Mouse (Mus musculus): ENCODE results near the gene Nek3. TPM values are rescaled to one million over a fixed set of nuclear protein-coding genes. Genes with fewer than 3 reads are reported as not detected.

Gene Nek3
- polyA plus RNA-seq (2016; fragmentation: Nextera tagmentation; extraction: Ambion mirVana), result 7.1 TPM in 2 replicates

DNA sequence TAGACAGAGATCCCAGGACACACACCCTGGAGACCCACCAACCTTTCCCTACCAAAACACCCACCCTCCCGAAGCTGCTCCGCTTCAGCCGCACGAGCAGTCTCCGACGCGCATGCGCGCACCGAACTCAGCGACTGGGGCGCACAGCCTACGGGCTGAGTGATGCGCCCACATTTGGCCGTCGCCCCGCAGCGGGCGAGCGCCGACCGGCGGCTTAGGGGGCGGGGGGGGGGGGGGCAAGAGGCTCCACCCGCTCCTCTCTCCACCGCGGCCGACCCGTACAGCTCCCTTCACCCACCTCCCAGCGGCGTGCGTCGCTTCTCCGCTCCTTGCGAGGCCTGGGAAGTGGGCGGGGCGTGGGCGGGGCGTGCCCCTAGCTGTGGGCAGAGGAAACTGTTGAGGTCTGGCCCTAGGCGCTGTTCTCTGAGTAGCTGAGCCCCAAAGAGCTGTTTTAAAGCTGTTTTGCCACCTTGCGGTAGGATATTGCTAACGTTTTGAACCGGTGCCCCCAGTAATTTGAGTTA is at the start of gene Nek3:
Nek3 (minus strand) TSS at position 356 of the 524 bp plus-strand sequence.
- H3K27ac ChIP-seq, result peak within 1 kb of the TSS; percentile 89
- peak; percentile 97 for DNase-seq (ENCODE audit: low spot score)
- H3K27me3 ChIP-seq (ENCODE audit: low read depth, poor library complexity, severe bottlenecking), result no peaks in the 10 kb centered on the region
- H3K9me3 ChIP-seq (replicated peaks), result no peaks in the 10 kb centered on the region
- peaks cover 14% of the 10 kb centered on the region for H3K4me1 ChIP-seq
- WGBS, result 0% methylated on average over 40 of the region's 43 CpGs
- peak within 1 kb of the TSS; percentile 65 for H3K4me3 ChIP-seq
- H3K36me3 ChIP-seq, result peaks cover 40% of the 10 kb centered on the region

- H3K27ac ChIP-seq, result no peak overlapping the region
- H3K27me3 ChIP-seq (ENCODE audit: low read depth, poor library complexity, severe bottlenecking), result no peaks in the 10 kb centered on the region
- H3K36me3 ChIP-seq, result peaks cover 84% of the 10 kb centered on the region
- DNase-seq (ENCODE audit: low spot score), result no peak
- H3K4me3 ChIP-seq, result no peak overlapping the region
- H3K4me1 ChIP-seq, result no peaks in the 10 kb centered on the region
- 97% methylated on average over 10 of the region's 10 CpGs for WGBS
- no peaks in the 10 kb centered on the region for H3K9me3 ChIP-seq (replicated peaks)
These were observed 48.6 kb upstream of the Nek3 start for GRCm38 (mm10) chr8:22214826-22215225.

- WGBS, result 59% methylated on average over 5 of the region's 5 CpGs
- H3K36me3 ChIP-seq, result peaks cover 58% of the 10 kb centered on the region
These were observed 42.8 kb upstream of the Nek3 start for GRCm38 (mm10) chr8:22209012-22209411.

DNA sequence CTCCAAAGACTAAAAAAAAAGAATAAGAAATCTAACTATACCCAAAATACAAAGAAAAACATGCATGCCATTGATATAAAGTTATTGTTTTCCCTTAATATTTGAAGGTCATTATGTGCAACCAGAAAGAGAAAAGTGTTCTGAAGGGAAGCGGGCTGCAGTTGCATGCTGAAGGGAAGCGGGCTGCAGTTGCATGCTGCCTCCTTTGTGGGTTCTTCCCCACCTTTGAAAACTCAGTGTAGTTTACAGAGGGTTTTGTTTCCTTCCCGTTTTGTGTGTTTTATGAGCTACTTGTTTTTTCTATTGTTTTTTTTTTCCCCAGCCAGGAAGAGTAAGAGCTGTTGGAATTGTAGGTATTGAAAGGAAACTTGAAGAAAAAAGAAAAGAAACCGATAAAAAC is 41.3 kb upstream of the Nek3 start:
- H3K4me1 ChIP-seq, result no peaks in the 10 kb centered on the region
- WGBS, result 82% methylated on average over 4 of the region's 4 CpGs
- H3K36me3 ChIP-seq, result peaks cover 54% of the 10 kb centered on the region

More at GRCm38 (mm10) chr8:22209012-22209411, 42.8 kb upstream of the Nek3 start:
- no peaks in the 10 kb centered on the region for H3K9me3 ChIP-seq (replicated peaks)
- H3K27me3 ChIP-seq (ENCODE audit: low read depth, poor library complexity, severe bottlenecking), result no peaks in the 10 kb centered on the region
- H3K4me3 ChIP-seq, result no peak overlapping the region
- H3K27ac ChIP-seq, result no peak overlapping the region
- DNase-seq (ENCODE audit: low spot score), result no peak
- no peaks in the 10 kb centered on the region for H3K4me1 ChIP-seq

DNA sequence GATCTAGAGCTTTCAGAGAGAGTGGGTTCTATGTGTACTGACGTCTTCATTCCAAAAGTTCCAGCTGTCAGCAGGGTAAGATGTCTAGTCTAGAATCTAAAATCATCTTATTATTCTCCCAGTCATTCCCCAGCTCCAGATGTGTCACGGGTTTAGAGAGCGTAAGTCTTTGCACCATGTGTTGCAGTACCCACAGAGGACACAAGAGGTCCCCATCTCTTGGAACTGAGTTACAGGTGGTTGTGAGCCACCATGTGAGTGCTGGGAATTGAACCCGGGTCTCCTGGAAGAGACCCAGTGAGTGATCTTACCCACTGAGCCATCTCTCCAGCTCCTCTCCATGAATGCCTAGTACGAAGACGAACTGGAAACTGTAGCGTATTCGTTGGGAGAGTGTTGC is 33.2 kb upstream of the Nek3 start:
- H3K27ac ChIP-seq, result no peak overlapping the region
- H3K36me3 ChIP-seq, result peaks cover 40% of the 10 kb centered on the region
- H3K27me3 ChIP-seq (ENCODE audit: low read depth, poor library complexity, severe bottlenecking), result no peaks in the 10 kb centered on the region
- H3K4me1 ChIP-seq, result peaks cover 2% of the 10 kb centered on the region; the same call in 1 of the 2 replicates
- no peak overlapping the region for H3K4me3 ChIP-seq
- H3K9me3 ChIP-seq (replicated peaks), result no peaks in the 10 kb centered on the region
- no peak for DNase-seq (ENCODE audit: low spot score)
- WGBS, result 96% methylated on average over 8 of the region's 8 CpGs

More for the DNA sequence above, 41.3 kb upstream of the Nek3 start:
- H3K27me3 ChIP-seq (ENCODE audit: low read depth, poor library complexity, severe bottlenecking), result no peaks in the 10 kb centered on the region
- no peaks in the 10 kb centered on the region for H3K9me3 ChIP-seq (replicated peaks)
- H3K4me3 ChIP-seq, result no peak overlapping the region
- no peak overlapping the region for H3K27ac ChIP-seq
- no peak for DNase-seq (ENCODE audit: low spot score)

DNA sequence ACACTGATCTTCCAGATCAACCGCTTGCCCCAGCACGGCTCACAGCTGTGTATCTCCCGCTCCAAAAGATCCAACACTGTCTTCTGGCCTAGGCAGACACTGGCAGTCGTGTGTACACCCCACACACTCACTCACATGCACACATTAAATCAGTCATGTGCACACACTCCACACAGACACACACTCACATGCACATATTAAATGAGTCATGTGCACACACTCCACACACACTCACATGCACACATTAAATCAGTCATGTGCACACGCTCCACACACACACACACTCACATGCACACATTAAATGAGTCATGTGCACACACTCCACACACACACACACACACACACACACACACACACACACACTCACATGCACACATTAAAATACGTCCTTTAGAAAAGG is 31.7 kb upstream of the Nek3 start:
- 92% methylated on average over 6 of the region's 6 CpGs for WGBS
- no peaks in the 10 kb centered on the region for H3K27me3 ChIP-seq (ENCODE audit: low read depth, poor library complexity, severe bottlenecking)

DNA sequence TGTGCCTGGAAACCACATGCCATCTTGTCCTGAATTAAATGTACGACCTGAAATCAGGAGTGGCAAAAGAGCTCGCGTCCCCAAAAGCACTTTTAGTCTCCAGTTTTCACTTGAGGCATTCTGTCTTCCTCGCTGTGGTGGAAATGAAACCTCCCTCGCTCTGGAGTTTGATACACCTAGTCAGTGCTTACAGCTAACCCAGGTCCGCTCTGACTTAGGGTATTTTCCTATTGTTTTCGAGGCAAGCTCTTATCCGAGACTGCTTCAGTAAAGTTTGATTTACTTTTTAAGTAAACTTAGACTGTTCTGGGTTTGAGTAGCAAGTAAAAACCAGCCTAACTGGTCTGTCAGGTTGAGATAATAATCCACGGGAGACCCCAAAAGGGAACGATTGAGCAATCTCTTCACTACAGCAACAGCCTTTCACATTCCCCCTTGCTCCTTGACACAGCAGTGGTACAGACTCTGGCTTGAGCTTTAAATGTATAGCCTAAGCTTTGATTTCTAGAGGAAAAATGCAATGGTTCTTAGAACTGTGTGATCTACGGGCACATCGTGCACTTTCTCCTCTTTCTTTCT is 27.3 kb upstream of the Nek3 start:
- peak overlapping the region; percentile 98 for H3K27ac ChIP-seq
- WGBS, result 15% methylated on average over 12 of the region's 12 CpGs
- H3K36me3 ChIP-seq, result 0 out of 2 replicates have a peak, but pooled peaks cover 5% of the 10 kb centered on the region
- no peaks in the 10 kb centered on the region for H3K9me3 ChIP-seq (replicated peaks)
- H3K4me1 ChIP-seq, result peaks cover 12% of the 10 kb centered on the region
- H3K27me3 ChIP-seq (ENCODE audit: low read depth, poor library complexity, severe bottlenecking), result no peaks in the 10 kb centered on the region
- DNase-seq (ENCODE audit: low spot score), result no peak
- H3K4me3 ChIP-seq, result peak overlapping the region; percentile 84

More for the DNA sequence above, 31.7 kb upstream of the Nek3 start:
- H3K4me3 ChIP-seq, result no peak overlapping the region
- DNase-seq (ENCODE audit: low spot score), result no peak
- H3K36me3 ChIP-seq, result peaks cover 37% of the 10 kb centered on the region
- H3K4me1 ChIP-seq, result peaks cover 12% of the 10 kb centered on the region
- H3K27ac ChIP-seq, result no peak overlapping the region
- no peaks in the 10 kb centered on the region for H3K9me3 ChIP-seq (replicated peaks)

- under 1% methylated on average over 70 of the region's 73 CpGs for WGBS
- no peaks in the 10 kb centered on the region for H3K9me3 ChIP-seq (replicated peaks)
- DNase-seq (ENCODE audit: low spot score), result peak; percentile 94
These were observed 26.6 kb upstream of the Nek3 start, which contains the start of gene Vps36 for GRCm38 (mm10) chr8:22192660-22193431. TSS of gene Vps36 (plus strand) at chr8:22192809.

GRCm38 (mm10) chr8:22185431-22186397 is 19.5 kb upstream of the Nek3 start, which contains the start of gene Ckap2:
TSS of gene Ckap2 (minus strand) at chr8:22185819.
- H3K36me3 ChIP-seq, result no peaks in the 10 kb centered on the region
- WGBS, result 4% methylated on average over 63 of the region's 63 CpGs
- H3K27me3 ChIP-seq (ENCODE audit: low read depth, poor library complexity, severe bottlenecking), result no peaks in the 10 kb centered on the region
- H3K4me1 ChIP-seq, result peaks cover 14% of the 10 kb centered on the region
- H3K9me3 ChIP-seq (replicated peaks), result no peaks in the 10 kb centered on the region
- H3K4me3 ChIP-seq, result peak within 1 kb of the TSS; percentile 83
- H3K27ac ChIP-seq, result peak within 1 kb of the TSS; percentile 97
- peak; percentile 96 for DNase-seq (ENCODE audit: low spot score)

More at GRCm38 (mm10) chr8:22192660-22193431, 26.6 kb upstream of the Nek3 start, which contains the start of gene Vps36:
- peak within 1 kb of the TSS; percentile 84 for H3K4me3 ChIP-seq
- peak within 1 kb of the TSS; percentile 98 for H3K27ac ChIP-seq
- H3K27me3 ChIP-seq (ENCODE audit: low read depth, poor library complexity, severe bottlenecking), result no peaks in the 10 kb centered on the region
- H3K36me3 ChIP-seq, result 0 out of 2 replicates have a peak, but pooled peaks cover 4% of the 10 kb centered on the region
- H3K4me1 ChIP-seq, result peaks cover 12% of the 10 kb centered on the region

- Histone ChIP-seq H3K36me3 (peaks cover 4% of the 10 kb centered on the region; the same call in 1 of the 2 replicates), H3K4me1 (peaks cover 14% of the 10 kb centered on the region), H3K9me3 (replicated peaks) (no peaks in the 10 kb centered on the region), H3K27me3 (ENCODE audit: low read depth, poor library complexity, severe bottlenecking) (no peaks in the 10 kb centered on the region), H3K27ac (peak overlapping the region; percentile 97), H3K4me3 (peak overlapping the region; percentile 83)
- DNase-seq (ENCODE audit: low spot score), result no peak
- 0% methylated on average over 3 of the region's 3 CpGs for WGBS
These were observed 18.6 kb upstream of the Nek3 start for GRCm38 (mm10) chr8:22184884-22185283.

DNA sequence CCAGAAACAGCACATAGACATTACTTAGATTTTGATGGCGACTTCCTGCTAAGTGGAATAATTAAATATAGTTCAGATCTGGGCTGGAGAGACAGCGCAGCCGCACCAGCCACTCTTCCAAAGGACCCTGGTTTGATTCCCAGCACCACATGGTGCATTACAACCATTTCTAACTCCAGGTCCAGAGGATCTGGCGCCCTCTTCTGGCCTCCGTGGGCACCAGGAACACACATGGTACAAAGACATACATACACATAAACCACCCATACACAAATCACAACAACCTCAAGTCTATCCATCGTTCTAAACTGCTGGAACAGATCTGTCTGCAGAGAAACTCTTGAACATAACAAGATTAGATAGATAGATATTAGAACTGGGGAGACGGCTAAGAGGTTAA is 9.7 kb upstream of the Nek3 start:
- Histone ChIP-seq H3K27me3 (ENCODE audit: low read depth, poor library complexity, severe bottlenecking) (no peaks in the 10 kb centered on the region), H3K27ac (no peak overlapping the region), H3K4me3 (no peak overlapping the region), H3K36me3 (peaks cover 72% of the 10 kb centered on the region), H3K9me3 (replicated peaks) (no peaks in the 10 kb centered on the region), H3K4me1 (no peaks in the 10 kb centered on the region)
- WGBS, result 99% methylated on average over 7 of the region's 7 CpGs
- DNase-seq (ENCODE audit: low spot score), result no peak

DNA sequence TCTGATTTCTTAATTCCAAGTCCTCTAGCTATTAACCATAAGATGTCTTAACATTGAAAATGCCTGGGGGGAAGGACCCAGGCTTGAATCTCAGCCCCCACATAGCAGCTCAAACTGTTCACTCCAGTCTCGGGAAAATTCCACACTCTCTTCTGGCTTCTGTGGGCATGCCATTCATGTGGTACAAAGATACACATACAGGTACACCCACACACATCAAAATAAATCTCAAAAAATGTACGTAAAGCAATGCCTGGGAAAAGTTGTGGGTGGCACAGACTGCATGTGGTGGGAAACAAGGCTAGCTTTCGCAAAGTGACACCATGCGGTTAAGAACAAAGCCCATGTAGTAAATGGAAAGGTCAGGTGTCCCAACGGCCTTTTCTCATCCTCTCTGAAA is 2.9 kb upstream of the Nek3 start:
- Histone ChIP-seq H3K9me3 (replicated peaks) (no peaks in the 10 kb centered on the region), H3K4me3 (no peak overlapping the region), H3K27ac (no peak overlapping the region), H3K4me1 (peaks cover 14% of the 10 kb centered on the region), H3K27me3 (ENCODE audit: low read depth, poor library complexity, severe bottlenecking) (no peaks in the 10 kb centered on the region), H3K36me3 (peaks cover 60% of the 10 kb centered on the region)
- no peak for DNase-seq (ENCODE audit: low spot score)
- WGBS, result 94% methylated on average over 5 of the region's 5 CpGs

Data from limb, embryonic 10.5 days (tissue).